ENCODE assay signal across 31 mouse cellular contexts in genomic region chr11:70980232-70980631, GRCm38 (mm10). TPM values are rescaled to one million over a fixed set of nuclear protein-coding genes. Genes with fewer than 3 reads are reported as not detected.
A peak's percentile ranks its signal among the peaks of the same experiment; 100 is the strongest.
DNase-seq lines count a peak whose midpoint lies in the region; ATAC-seq and TF ChIP-seq lines count a peak whose summit lies in the region.
"Had no signal": no experiment of that assay in that cellular context is flagged by ENCODE, and none has a peak within 500 bp of the region (broad histone marks: within the 10 kb centered on the region; RNA-seq: fewer than 3 reads in every experiment).

No protein-coding gene starts in this region.

- H3K36me3 ChIP-seq in liver, embryonic 12.5 days: peaks cover 76% of the 10 kb centered on the region
- H3K36me3 ChIP-seq in G1E (replicated peaks): peaks cover 83% of the 10 kb centered on the region
- peaks cover 69% of the 10 kb centered on the region for H3K36me3 ChIP-seq in liver, embryonic 13.5 days
- H3K36me3 ChIP-seq in hindbrain, embryonic 10.5 days: peaks cover 77% of the 10 kb centered on the region
- peaks cover 63% of the 10 kb centered on the region for H3K36me3 ChIP-seq in forebrain, embryonic 14.5 days (ENCODE audit: control insufficient read depth, insufficient read depth, low read length)
- H3K36me3 ChIP-seq in kidney, adult 2 months (ENCODE audit: control insufficient read depth, insufficient read depth, low read length): peaks cover 2% of the 10 kb centered on the region; the same call in 1 of the 2 replicates

- H3K4me2 ChIP-seq in liver, embryonic 12.5 days: no peak overlapping the region
- peak overlapping the region; percentile 95; the same call in 1 of the 2 replicates for H3K4me2 ChIP-seq in liver, embryonic 13.5 days
- no peak overlapping the region for H3K4me2 ChIP-seq in forebrain, embryonic 14.5 days (ENCODE audit: low read length)
- H3K4me2 ChIP-seq: forebrain, embryonic 13.5 days; limb, embryonic 12.5 days; lung, embryonic 15.5 days; midbrain, embryonic 15.5 days; neural tube, embryonic 15.5 days had no signal

- TF ChIP-seq CTCF in G1E (IDR thresholded peaks at IDR 0.05; ENCODE audit: low read depth, low read length): no peak
- TF ChIP-seq CTCF in kidney, adult 2 months (conservative IDR thresholded peaks at IDR 0.05; ENCODE audit: insufficient read depth, insufficient read length, low read depth, low read length): no peak

- peak overlapping the region; percentile 14; the same call in 1 of the 2 replicates for H3K27ac ChIP-seq in liver, embryonic 12.5 days
- H3K27ac ChIP-seq in liver, embryonic 13.5 days: no peak overlapping the region
- no peak overlapping the region for H3K27ac ChIP-seq in hindbrain, embryonic 10.5 days
- no peak overlapping the region for H3K27ac ChIP-seq in forebrain, embryonic 14.5 days (ENCODE audit: low read depth, low read length)
- H3K27ac ChIP-seq in kidney, adult 2 months (ENCODE audit: insufficient read depth, low read depth, low read length): no peak overlapping the region
- H3K27ac ChIP-seq: forebrain, embryonic 13.5 days; hindbrain, postnatal 0 days; intestine, embryonic 15.5 days; limb, embryonic 12.5 days; liver, embryonic 14.5 days; lung, embryonic 15.5 days; midbrain, embryonic 10.5 days; midbrain, embryonic 15.5 days; neural tube, embryonic 15.5 days had no signal

- no peak overlapping the region for H3K9ac ChIP-seq in liver, embryonic 12.5 days
- H3K9ac ChIP-seq in liver, embryonic 13.5 days: no peak overlapping the region
- H3K9ac ChIP-seq in forebrain, embryonic 14.5 days (ENCODE audit: low read length): no peak overlapping the region
- H3K9ac ChIP-seq: forebrain, embryonic 13.5 days; heart, embryonic 12.5 days; limb, embryonic 12.5 days; liver, embryonic 14.5 days; lung, embryonic 15.5 days; midbrain, embryonic 15.5 days; neural tube, embryonic 15.5 days had no signal

- H3K4me1 ChIP-seq in liver, embryonic 12.5 days: peaks cover 46% of the 10 kb centered on the region
- peaks cover 67% of the 10 kb centered on the region for H3K4me1 ChIP-seq in G1E (ENCODE audit: insufficient read depth, low read depth, low read length)
- H3K4me1 ChIP-seq in liver, embryonic 13.5 days (replicated peaks): peaks cover 43% of the 10 kb centered on the region
- peaks cover 13% of the 10 kb centered on the region for H3K4me1 ChIP-seq in hindbrain, embryonic 10.5 days (replicated peaks)
- H3K4me1 ChIP-seq in forebrain, embryonic 14.5 days (ENCODE audit: control insufficient read depth, insufficient read depth, low read length): peaks cover 7% of the 10 kb centered on the region
- H3K4me1 ChIP-seq in kidney, adult 2 months (ENCODE audit: control insufficient read depth, insufficient read depth, low read length): peaks cover 3% of the 10 kb centered on the region; the same call in 1 of the 2 replicates

- ATAC-seq in liver, embryonic 12.5 days: no peak
- ATAC-seq in G1E (ENCODE audit: extremely low read depth, insufficient number of reproducible peaks, low FRiP score, poor library complexity, severe bottlenecking): no peak
- no peak for ATAC-seq in liver, embryonic 13.5 days (ENCODE audit: low read depth)
- ATAC-seq in forebrain, embryonic 14.5 days: no peak
- ATAC-seq: forebrain, embryonic 13.5 days; hindbrain, postnatal 0 days; intestine, embryonic 15.5 days; midbrain, embryonic 15.5 days had no signal

- 79% methylated on average over 6 of the region's 6 CpGs for WGBS in liver, embryonic 12.5 days (ENCODE audit: insufficient replicate concordance)
- 80% methylated on average over 6 of the region's 6 CpGs for WGBS in liver, embryonic 13.5 days (ENCODE audit: insufficient replicate concordance)
- 89% methylated on average over 6 of the region's 6 CpGs for WGBS in hindbrain, embryonic 10.5 days
- WGBS in forebrain, embryonic 14.5 days: 85% methylated on average over 6 of the region's 6 CpGs
- 75% methylated on average over 6 of the region's 6 CpGs for WGBS in kidney, adult 2 months

- DNase-seq in liver: no peak
- no peak for DNase-seq in G1E (ENCODE audit: low spot score)
- no peak for DNase-seq in liver, embryonic 13.5 days
- DNase-seq in hindbrain, embryonic 10.5 days (ENCODE audit: low spot score): no peak
- no peak for DNase-seq in forebrain, embryonic 14.5 days (ENCODE audit: low spot score)
- DNase-seq in kidney, adult 2 months: no peak
- DNase-seq: adrenal gland, adult 8-10 months; B cell, adult 2 months; cerebellum, adult 8-10 months; cerebellum, postnatal 25 days; gastrocnemius, postnatal 14 days; heart, adult 18-20 months; heart, postnatal 10 days; kidney, adult 9 months; kidney, postnatal 14 days; retina, postnatal 1 day; right cerebral cortex, postnatal 14 days; spleen, adult 18-20 months; thymus, adult 2 months; thymus, postnatal 36 days had no signal

- H3K4me3 ChIP-seq in liver, embryonic 12.5 days: no peak overlapping the region
- peak overlapping the region; percentile 96; the same call in 1 of the 2 replicates for H3K4me3 ChIP-seq in G1E (ENCODE audit: low read depth, low read length)
- H3K4me3 ChIP-seq in liver, embryonic 13.5 days (replicated peaks): no peak overlapping the region
- no peak overlapping the region for H3K4me3 ChIP-seq in hindbrain, embryonic 10.5 days
- no peak overlapping the region for H3K4me3 ChIP-seq in forebrain, embryonic 14.5 days (ENCODE audit: low read depth, low read length)
- H3K4me3 ChIP-seq in kidney, adult 2 months (ENCODE audit: insufficient read depth, low read depth, low read length): no peak overlapping the region
- H3K4me3 ChIP-seq: forebrain, embryonic 13.5 days; heart, embryonic 12.5 days; intestine, embryonic 15.5 days; limb, embryonic 12.5 days; lung, embryonic 15.5 days; midbrain, embryonic 15.5 days; neural tube, embryonic 15.5 days had no signal

- H3K9me3 ChIP-seq in liver, embryonic 12.5 days (replicated peaks): no peaks in the 10 kb centered on the region
- H3K9me3 ChIP-seq in G1E (replicated peaks): no peaks in the 10 kb centered on the region
- no peaks in the 10 kb centered on the region for H3K9me3 ChIP-seq in liver, embryonic 13.5 days (replicated peaks)
- H3K9me3 ChIP-seq in hindbrain, embryonic 10.5 days: no peaks in the 10 kb centered on the region
- H3K9me3 ChIP-seq in forebrain, embryonic 14.5 days (replicated peaks; ENCODE audit: control insufficient read depth, low read length): no peaks in the 10 kb centered on the region
- H3K9me3 ChIP-seq: forebrain, embryonic 13.5 days; heart, embryonic 12.5 days; intestine, embryonic 15.5 days; limb, embryonic 12.5 days; lung, embryonic 15.5 days; midbrain, embryonic 10.5 days; midbrain, embryonic 15.5 days; neural tube, embryonic 15.5 days had no signal

- no peak for TF ChIP-seq POLR2A in kidney, adult 2 months (IDR thresholded peaks at IDR 0.05; ENCODE audit: low read depth, low read length)

- no peaks in the 10 kb centered on the region for H3K27me3 ChIP-seq in liver, embryonic 12.5 days (replicated peaks)
- no peaks in the 10 kb centered on the region for H3K27me3 ChIP-seq in G1E (ENCODE audit: insufficient read depth, low read length)
- no peaks in the 10 kb centered on the region for H3K27me3 ChIP-seq in liver, embryonic 13.5 days
- H3K27me3 ChIP-seq in hindbrain, embryonic 10.5 days (ENCODE audit: insufficient read depth, poor library complexity, severe bottlenecking): no peaks in the 10 kb centered on the region
- H3K27me3 ChIP-seq in forebrain, embryonic 14.5 days (replicated peaks; ENCODE audit: control insufficient read depth, insufficient read depth, low read length): no peaks in the 10 kb centered on the region
- no peaks in the 10 kb centered on the region for H3K27me3 ChIP-seq in kidney, adult 2 months (replicated peaks; ENCODE audit: control insufficient read depth, insufficient read depth, low read length)
- H3K27me3 ChIP-seq: forebrain, embryonic 13.5 days; heart, embryonic 12.5 days; intestine, embryonic 15.5 days; limb, embryonic 12.5 days; lung, embryonic 15.5 days; midbrain, embryonic 15.5 days; neural tube, embryonic 15.5 days had no signal

RNA-seq across cellular contexts. Expression of gene C1qbp, which starts 2.6 kb away (rescaled TPM):
- polyA plus RNA-seq in liver, embryonic 12.5 days (2016; fragmentation: Nextera tagmentation; extraction: Ambion mirVana): 352 and 380 TPM in 2 replicates
- 271 and 277 TPM in 2 replicates for total RNA-seq in G1E (2014; fragmentation: Nextera tagmentation)
- 67.7 and 75.2 TPM in 2 replicates for total RNA-seq in G1E (2017)
- 753 and 1,114 TPM in 2 replicates for polyA plus RNA-seq in G1E (2012)
- 321 and 342 TPM in 2 replicates for polyA plus RNA-seq in liver, embryonic 13.5 days (2015; fragmentation: Nextera tagmentation; extraction: Ambion mirVana)
- 273 and 311 TPM in 2 replicates for polyA plus RNA-seq in hindbrain, embryonic 10.5 days (2016; fragmentation: Nextera tagmentation; extraction: Ambion mirVana)
- polyA plus RNA-seq in forebrain, embryonic 14.5 days (2014; fragmentation: Nextera tagmentation; extraction: Ambion mirVana): 180 and 191 TPM in 2 replicates
- 111 and 138 TPM in 2 replicates for polyA plus RNA-seq in kidney, adult 2 months (2012; rRNA removed)

RNA-seq across cellular contexts. Expression of gene Rpain, which starts 10.2 kb away (rescaled TPM):
- polyA plus RNA-seq in liver, embryonic 12.5 days (2016; fragmentation: Nextera tagmentation; extraction: Ambion mirVana): 104 and 105 TPM in 2 replicates
- total RNA-seq in G1E (2014; fragmentation: Nextera tagmentation) (30.9 and 45.8 TPM in 2 replicates), G1E (2017) (73.4 and 94.2 TPM in 2 replicates)
- polyA plus RNA-seq in G1E (2012): 5.8 and 14.9 TPM in 2 replicates
- polyA plus RNA-seq in liver, embryonic 13.5 days (2015; fragmentation: Nextera tagmentation; extraction: Ambion mirVana): 95.3 and 97.0 TPM in 2 replicates
- 90.0 and 92.8 TPM in 2 replicates for polyA plus RNA-seq in hindbrain, embryonic 10.5 days (2016; fragmentation: Nextera tagmentation; extraction: Ambion mirVana)
- polyA plus RNA-seq in forebrain, embryonic 14.5 days (2014; fragmentation: Nextera tagmentation; extraction: Ambion mirVana): 81.1 and 83.8 TPM in 2 replicates
- 55.3 and 57.2 TPM in 2 replicates for polyA plus RNA-seq in kidney, adult 2 months (2012; rRNA removed)

RNA-seq across cellular contexts. Expression of gene Nup88, which starts 10.5 kb away (rescaled TPM):
- polyA plus RNA-seq in liver, embryonic 12.5 days (2016; fragmentation: Nextera tagmentation; extraction: Ambion mirVana): 81.9 and 87.2 TPM in 2 replicates
- total RNA-seq in G1E (2014; fragmentation: Nextera tagmentation) (154 and 178 TPM in 2 replicates), G1E (2017) (145 and 193 TPM in 2 replicates)
- 81.1 and 103 TPM in 2 replicates for polyA plus RNA-seq in G1E (2012)
- 67.4 and 78.9 TPM in 2 replicates for polyA plus RNA-seq in liver, embryonic 13.5 days (2015; fragmentation: Nextera tagmentation; extraction: Ambion mirVana)
- 132 and 148 TPM in 2 replicates for polyA plus RNA-seq in hindbrain, embryonic 10.5 days (2016; fragmentation: Nextera tagmentation; extraction: Ambion mirVana)
- 156 and 160 TPM in 2 replicates for polyA plus RNA-seq in forebrain, embryonic 14.5 days (2014; fragmentation: Nextera tagmentation; extraction: Ambion mirVana)
- 23.0 and 23.7 TPM in 2 replicates for polyA plus RNA-seq in kidney, adult 2 months (2012; rRNA removed)

RNA-seq across cellular contexts. Expression of gene Dhx33, which starts 24.0 kb away (rescaled TPM):
- polyA plus RNA-seq in liver, embryonic 12.5 days (2016; fragmentation: Nextera tagmentation; extraction: Ambion mirVana): 15.3 and 16.3 TPM in 2 replicates
- total RNA-seq in G1E (2014; fragmentation: Nextera tagmentation): 24.3 and 28.4 TPM in 2 replicates
- 32.7 and 37.4 TPM in 2 replicates for total RNA-seq in G1E (2017)
- polyA plus RNA-seq in G1E (2012): 11.6 and 15.9 TPM in 2 replicates
- polyA plus RNA-seq in liver, embryonic 13.5 days (2015; fragmentation: Nextera tagmentation; extraction: Ambion mirVana): 7.5 and 10.2 TPM in 2 replicates
- polyA plus RNA-seq in hindbrain, embryonic 10.5 days (2016; fragmentation: Nextera tagmentation; extraction: Ambion mirVana): 18.8 and 21.7 TPM in 2 replicates
- 11.9 and 15.3 TPM in 2 replicates for polyA plus RNA-seq in forebrain, embryonic 14.5 days (2014; fragmentation: Nextera tagmentation; extraction: Ambion mirVana)
- polyA plus RNA-seq in kidney, adult 2 months (2012; rRNA removed): 14.9 and 21.7 TPM in 2 replicates

RNA-seq across cellular contexts. Expression of gene Mis12, which starts 39.2 kb away (rescaled TPM):
- 29.3 and 31.4 TPM in 2 replicates for polyA plus RNA-seq in liver, embryonic 12.5 days (2016; fragmentation: Nextera tagmentation; extraction: Ambion mirVana)
- 47.7 and 50.2 TPM in 2 replicates for total RNA-seq in G1E (2014; fragmentation: Nextera tagmentation)
- 37.8 and 52.7 TPM in 2 replicates for total RNA-seq in G1E (2017)
- polyA plus RNA-seq in G1E (2012): 3.9 and 4.9 TPM in 2 replicates
- 22.6 and 25.4 TPM in 2 replicates for polyA plus RNA-seq in liver, embryonic 13.5 days (2015; fragmentation: Nextera tagmentation; extraction: Ambion mirVana)
- 50.8 and 62.6 TPM in 2 replicates for polyA plus RNA-seq in hindbrain, embryonic 10.5 days (2016; fragmentation: Nextera tagmentation; extraction: Ambion mirVana)
- 25.8 and 27.1 TPM in 2 replicates for polyA plus RNA-seq in forebrain, embryonic 14.5 days (2014; fragmentation: Nextera tagmentation; extraction: Ambion mirVana)
- polyA plus RNA-seq in kidney, adult 2 months (2012; rRNA removed): 2.2 and 4.1 TPM in 2 replicates
